Mouse (Mus musculus) kidney, postnatal 25 days (tissue): ENCODE data around the gene Olfr1006.
"Not testable (repeated sequence)": the region's sequence is repeated elsewhere in the genome, so short reads cannot be mapped to it uniquely, and the experiment has no call there.

Experiments
- DNase-seq, 2 experiments: peaks; one replicate each; pipeline ENCODE4 v3.0.0; 2021; ENCODE audit warnings: mixed read lengths in 2 of 2

Olfr1006 gene

GRCm38 (mm10) chr2:85678667-85679066 lies at the start of gene Olfr1006:
Olfr1006 (minus strand) TSS chr2:85678767.
- no peak for DNase-seq

- no peak for DNase-seq
Observed at GRCm38 (mm10) chr2:85725793-85726192, 47.2 kb upstream of the Olfr1006 start.

- no peak for DNase-seq
Observed at GRCm38 (mm10) chr2:85715119-85715518, 36.6 kb upstream of the Olfr1006 start, which contains the start of gene Olfr1009. Olfr1009 (plus strand) TSS chr2:85715419.

GRCm38 (mm10) chr2:85711159-85711558 lies 32.6 kb upstream of the Olfr1006 start:
- DNase-seq = no peak

- DNase-seq = not testable (repeated sequence)
Observed at GRCm38 (mm10) chr2:85710680-85711079, 32.1 kb upstream of the Olfr1006 start.

GRCm38 (mm10) chr2:85689131-85689530 lies 10.6 kb upstream of the Olfr1006 start, which contains the start of gene Olfr1008:
Olfr1008 (plus strand) TSS chr2:85689431.
- DNase-seq = no peak

- not testable (repeated sequence) for DNase-seq
Observed at GRCm38 (mm10) chr2:85664355-85664754, 14.2 kb downstream of the Olfr1006 start, which contains the start of gene Olfr154. Olfr154 (minus strand) TSS chr2:85664455.

- DNase-seq = no peak
Observed at GRCm38 (mm10) chr2:85650604-85651003, 28.0 kb downstream of the Olfr1006 start, which contains the start of gene Olfr1002. Olfr1002 (minus strand) TSS chr2:85650704.
